Mouse (Mus musculus): ENCODE measurements around the gene Tmem43. TPM values are rescaled to one million over a fixed set of nuclear protein-coding genes. Genes with fewer than 3 reads are reported as not detected.

The Tmem43 gene
- polyA plus RNA-seq (2016; fragmentation: Nextera tagmentation; extraction: Ambion mirVana): 60.8 and 68.8 TPM in 2 replicates

DNA sequence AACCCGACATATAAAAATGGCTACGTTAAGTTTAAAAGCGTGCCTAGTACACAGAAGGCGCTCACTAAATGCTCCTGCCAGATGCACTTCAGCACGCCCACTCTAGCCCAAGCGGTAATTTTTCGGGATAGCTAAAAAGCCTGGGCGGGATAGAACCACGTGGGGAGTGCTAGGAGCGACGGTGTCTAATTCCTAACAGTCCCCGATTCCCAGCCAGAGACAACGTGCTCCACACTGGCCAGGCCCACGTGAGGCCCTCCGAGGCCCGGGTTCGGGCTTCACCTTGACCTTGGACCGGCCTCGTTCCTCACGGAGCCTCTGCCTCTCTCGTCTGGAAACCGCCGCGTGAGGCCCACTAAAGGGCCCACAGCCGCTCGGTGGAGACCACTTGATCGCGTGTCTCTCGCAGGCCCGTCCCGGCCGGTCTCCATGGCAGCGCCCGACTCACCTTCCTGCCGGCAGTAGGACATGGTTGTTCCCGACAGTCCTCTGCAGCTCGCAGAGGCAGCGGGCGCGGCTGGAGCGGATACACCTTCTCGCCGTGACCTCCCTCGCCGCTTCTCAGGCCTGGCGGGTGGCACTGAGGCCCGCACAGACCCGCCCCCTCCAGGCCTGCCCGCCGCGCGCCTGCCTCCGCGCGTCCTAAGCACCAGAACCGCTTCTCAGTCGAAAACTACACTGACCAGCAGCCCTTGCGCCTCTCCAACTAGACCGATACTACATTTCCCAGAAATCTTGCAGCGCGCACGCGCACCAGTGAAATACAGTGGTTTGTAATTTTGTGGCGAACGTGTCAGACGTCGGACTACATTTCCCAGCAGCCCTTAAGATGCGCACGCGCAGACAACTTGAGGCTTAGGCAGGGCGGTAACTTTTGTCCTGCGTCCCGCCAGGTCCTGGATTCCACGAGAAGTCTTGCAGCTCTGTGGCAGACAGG is at the start of gene Tmem43, which contains the start of gene Chchd4:
Gene Tmem43, plus strand, starts transcription at position 836 of the 937 bp plus-strand sequence.
Gene Chchd4, minus strand, starts transcription at position 679 of the 937 bp plus-strand sequence.
- peak; percentile 97 for ATAC-seq (ENCODE audit: low FRiP score)
- under 1% methylated on average over 74 of the region's 74 CpGs for WGBS
- Histone ChIP-seq H3K4me1 (peaks cover 32% of the 10 kb centered on the region), H3K9ac (peak within 1 kb of the TSS; percentile 81), H3K4me2 (peak within 1 kb of the TSS; percentile 89), H3K4me3 (replicated peaks) (peak within 1 kb of the TSS; percentile 78), H3K27me3 (no peaks in the 10 kb centered on the region), H3K9me3 (no peaks in the 10 kb centered on the region), H3K27ac (peak within 1 kb of the TSS; percentile 66), H3K36me3 (replicated peaks) (peaks cover 23% of the 10 kb centered on the region)

DNA sequence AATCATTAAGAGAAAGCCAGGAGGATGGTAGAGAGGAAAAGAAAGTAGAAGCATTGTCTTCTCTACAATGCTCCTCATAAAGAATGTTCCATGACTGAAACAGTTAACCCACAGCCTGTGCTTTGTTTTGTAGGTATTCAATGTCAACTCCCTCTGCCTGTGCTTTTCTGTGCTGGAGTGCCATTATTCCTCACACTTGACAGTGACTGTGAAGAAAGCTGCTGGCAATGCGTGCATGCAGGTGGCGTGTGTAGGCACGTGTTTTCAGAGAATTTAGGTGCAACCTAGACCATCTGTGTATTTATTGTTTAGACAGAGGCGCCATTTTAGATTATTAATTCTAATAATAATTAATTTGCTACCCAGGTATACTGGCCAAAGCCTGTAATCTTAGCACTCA is 49.4 kb upstream of the Tmem43 start:
- H3K36me3 ChIP-seq (replicated peaks): no peaks in the 10 kb centered on the region
- peaks cover 27% of the 10 kb centered on the region for H3K27me3 ChIP-seq
- no peak overlapping the region for H3K27ac ChIP-seq
- H3K4me2 ChIP-seq: no peak overlapping the region
- no peaks in the 10 kb centered on the region for H3K4me1 ChIP-seq
- ATAC-seq (ENCODE audit: low FRiP score): no peak
- H3K9me3 ChIP-seq: no peaks in the 10 kb centered on the region
- WGBS: 48% methylated on average over 4 of the region's 4 CpGs
- H3K4me3 ChIP-seq (replicated peaks): no peak overlapping the region
- no peak overlapping the region for H3K9ac ChIP-seq

DNA sequence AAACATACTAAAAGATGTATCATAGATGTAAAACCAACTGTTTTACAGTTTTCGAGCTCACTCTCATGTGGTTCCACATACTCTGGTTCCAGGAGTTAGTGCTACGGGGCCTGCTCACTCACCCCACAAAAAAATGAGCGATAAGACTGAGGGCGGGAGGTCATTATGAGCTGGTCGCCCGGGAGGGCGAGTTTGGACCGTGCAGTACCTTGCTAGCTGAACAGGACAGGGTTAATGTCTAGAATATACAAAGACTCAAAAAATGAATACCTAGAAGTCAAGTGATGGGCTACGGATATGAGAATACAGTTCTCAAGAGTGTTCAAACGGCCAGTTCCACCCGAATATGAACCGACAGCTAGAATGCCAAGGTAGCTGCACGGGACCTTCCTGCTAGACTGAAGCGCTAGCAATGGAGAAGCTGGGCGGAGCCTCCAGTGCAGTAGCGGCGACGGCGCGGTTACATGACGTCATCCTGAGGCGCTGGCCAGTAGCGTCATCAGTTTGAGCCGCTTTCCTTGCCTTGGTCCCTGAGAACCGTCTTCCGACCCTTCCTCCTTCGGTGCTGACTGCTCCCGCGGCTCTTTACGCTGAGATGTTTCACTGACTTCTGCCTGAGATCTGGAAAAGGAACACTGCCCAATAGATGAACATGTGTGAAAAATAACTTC is 32.9 kb upstream of the Tmem43 start:
- Histone ChIP-seq H3K9me3 (no peaks in the 10 kb centered on the region), H3K27ac (0 out of 2 replicates have a peak overlapping the region, but pooled peaks have one; percentile 27), H3K4me3 (replicated peaks) (peak overlapping the region; percentile 58), H3K4me2 (peak overlapping the region; percentile 72), H3K4me1 (peaks cover 7% of the 10 kb centered on the region), H3K9ac (peak overlapping the region; percentile 70), H3K36me3 (replicated peaks) (no peaks in the 10 kb centered on the region), H3K27me3 (peaks cover 30% of the 10 kb centered on the region)
- 2% methylated on average over 30 of the region's 30 CpGs for WGBS
- ATAC-seq (ENCODE audit: low FRiP score): peak; percentile 95

DNA sequence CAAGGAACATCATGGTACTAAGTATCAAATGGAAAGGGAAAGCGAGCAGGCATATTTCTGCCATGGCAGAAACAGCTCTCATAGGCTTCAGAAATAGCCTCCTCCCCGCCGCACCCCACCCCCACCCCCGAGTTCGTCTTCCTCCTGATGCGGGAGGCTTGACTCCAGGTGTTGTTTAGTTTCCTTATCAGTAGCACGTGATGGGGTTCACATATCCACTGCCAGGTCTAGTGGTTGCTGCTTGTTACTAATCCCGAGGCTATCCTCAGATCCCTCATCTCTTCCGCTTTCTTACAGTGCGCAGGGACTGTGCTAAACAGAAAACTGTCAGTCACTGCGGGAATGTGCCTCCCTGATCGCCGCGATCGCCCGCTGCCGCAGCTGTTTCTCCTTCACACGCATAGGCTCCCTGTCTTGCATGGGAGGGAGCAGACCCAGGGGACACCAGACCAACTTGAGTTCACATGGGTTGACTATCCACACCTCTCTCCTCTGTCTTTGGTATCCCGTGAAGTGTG is 32.3 kb upstream of the Tmem43 start:
- H3K36me3 ChIP-seq (replicated peaks): no peaks in the 10 kb centered on the region
- 0 out of 2 replicates have a peak overlapping the region, but pooled peaks have one; percentile 27 for H3K27ac ChIP-seq
- peak overlapping the region; percentile 70 for H3K9ac ChIP-seq
- ATAC-seq (ENCODE audit: low FRiP score): peak; percentile 67
- 6% methylated on average over 19 of the region's 19 CpGs for WGBS
- H3K27me3 ChIP-seq: peaks cover 24% of the 10 kb centered on the region
- peaks cover 7% of the 10 kb centered on the region for H3K4me1 ChIP-seq
- H3K4me3 ChIP-seq (replicated peaks): peak overlapping the region; percentile 58
- no peaks in the 10 kb centered on the region for H3K9me3 ChIP-seq
- peak overlapping the region; percentile 72 for H3K4me2 ChIP-seq

DNA sequence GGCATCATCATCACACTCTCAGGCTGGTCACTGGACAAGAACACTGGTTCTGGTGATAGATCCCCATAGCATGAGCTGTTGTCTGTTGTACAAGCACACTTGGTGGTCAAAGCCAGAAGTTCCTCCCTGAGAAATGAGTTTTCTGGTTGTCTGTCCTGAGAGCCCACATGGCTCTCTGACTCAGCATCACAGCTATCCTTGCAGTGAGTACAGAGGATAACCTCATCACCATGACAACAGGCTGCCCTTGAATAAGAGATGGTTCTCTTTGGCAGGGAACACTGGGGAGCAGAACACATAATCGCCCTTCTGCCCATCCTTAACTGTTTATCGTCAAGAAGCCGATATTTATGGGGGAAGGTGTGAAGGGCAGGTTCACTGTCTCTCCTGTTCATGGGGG is 28.2 kb upstream of the Tmem43 start:
- Histone ChIP-seq H3K9ac (no peak overlapping the region), H3K4me3 (replicated peaks) (no peak overlapping the region), H3K36me3 (replicated peaks) (no peaks in the 10 kb centered on the region), H3K4me2 (no peak overlapping the region), H3K4me1 (peaks cover 7% of the 10 kb centered on the region), H3K9me3 (no peaks in the 10 kb centered on the region), H3K27me3 (peaks cover 16% of the 10 kb centered on the region), H3K27ac (no peak overlapping the region)
- 85% methylated on average over 3 of the region's 3 CpGs for WGBS
- no peak for ATAC-seq (ENCODE audit: low FRiP score)

DNA sequence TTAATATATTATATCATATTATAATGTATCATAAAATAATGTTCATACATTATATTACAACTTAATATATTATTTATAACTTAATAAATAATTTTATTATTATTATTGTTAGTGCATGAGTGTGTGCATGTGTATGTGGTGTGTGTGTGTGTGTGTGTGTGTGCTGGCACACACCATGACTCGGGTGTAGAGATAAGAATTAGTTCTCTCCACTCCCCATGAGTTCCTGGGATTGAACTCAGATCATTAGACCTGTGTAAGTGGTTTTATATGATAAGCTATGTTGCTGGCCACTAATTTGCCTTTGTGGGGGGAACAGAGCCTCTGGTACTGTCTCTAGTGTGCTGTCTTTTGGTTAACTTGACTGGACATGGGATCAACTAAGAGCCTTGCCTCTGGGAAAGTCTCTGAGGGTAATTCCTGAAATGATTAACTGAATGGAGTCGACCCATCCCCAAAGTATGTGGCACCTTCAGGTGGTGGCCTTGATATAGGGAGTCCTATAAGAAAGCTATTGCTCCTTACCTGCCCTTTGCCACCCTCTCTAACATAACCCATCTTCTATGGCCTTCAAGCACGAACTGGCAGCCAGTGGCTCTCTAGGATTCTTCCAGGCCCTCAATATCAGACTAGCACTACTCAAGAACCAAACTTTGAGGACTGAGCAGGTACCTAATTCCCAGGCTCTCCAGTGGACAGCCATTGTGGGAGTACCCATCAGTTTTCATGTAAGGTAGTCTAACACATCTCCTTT is 23.9 kb upstream of the Tmem43 start:
- Histone ChIP-seq H3K27ac (no peak overlapping the region), H3K4me3 (replicated peaks) (no peak overlapping the region), H3K4me1 (no peaks in the 10 kb centered on the region; the same call in 1 of the 2 replicates), H3K9ac (no peak overlapping the region), H3K36me3 (replicated peaks) (no peaks in the 10 kb centered on the region), H3K27me3 (peaks cover 16% of the 10 kb centered on the region), H3K4me2 (no peak overlapping the region), H3K9me3 (no peaks in the 10 kb centered on the region)
- no peak for ATAC-seq (ENCODE audit: low FRiP score)
- WGBS: 59% methylated on average over 3 of the region's 3 CpGs

DNA sequence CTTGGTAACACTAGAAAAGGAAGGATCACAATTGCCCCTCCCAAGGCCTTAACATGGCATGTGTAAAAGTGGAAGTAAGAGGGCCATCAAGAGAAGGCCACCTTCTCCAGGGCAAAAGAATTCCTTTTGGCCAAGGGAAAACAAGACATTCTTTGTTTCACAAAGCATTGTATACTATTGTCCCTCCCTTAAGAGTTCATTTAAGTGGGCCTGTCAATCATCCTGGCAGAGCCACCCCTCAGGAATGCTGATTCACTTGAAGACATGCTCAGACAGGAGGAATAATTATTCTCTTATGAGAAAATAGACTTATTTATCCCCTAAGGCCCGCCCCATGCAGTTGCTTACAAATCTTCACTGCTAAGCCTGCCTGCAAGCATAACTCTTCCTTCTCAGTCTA is 21.4 kb upstream of the Tmem43 start:
- peaks cover 8% of the 10 kb centered on the region for H3K27me3 ChIP-seq
- WGBS: 52% methylated on average over 1 of the region's 1 CpGs
- ATAC-seq (ENCODE audit: low FRiP score): no peak

DNA sequence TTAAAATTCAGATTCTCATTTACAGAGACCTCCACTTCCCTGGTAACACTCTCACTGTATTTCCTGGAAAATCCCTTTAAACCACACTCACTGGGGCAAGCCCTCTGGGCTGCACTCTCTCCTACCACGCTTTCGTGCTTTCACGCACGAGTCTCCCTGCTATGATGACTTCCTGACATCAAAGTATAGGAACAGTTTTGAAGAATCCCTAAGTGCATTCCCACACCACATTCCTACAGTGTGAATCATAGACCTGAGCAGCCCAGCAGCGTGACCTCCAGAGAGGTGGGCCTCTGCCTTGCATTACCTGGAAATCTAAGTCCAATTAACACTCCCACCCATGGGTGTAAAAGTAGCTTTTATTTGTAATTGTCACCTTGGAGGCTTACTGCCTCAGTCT is 19.0 kb upstream of the Tmem43 start:
- Histone ChIP-seq H3K4me2 (no peak overlapping the region), H3K27me3 (peaks cover 6% of the 10 kb centered on the region; the same call in 1 of the 2 replicates), H3K9me3 (no peaks in the 10 kb centered on the region), H3K4me3 (replicated peaks) (no peak overlapping the region), H3K4me1 (no peaks in the 10 kb centered on the region; the same call in 1 of the 2 replicates), H3K27ac (no peak overlapping the region), H3K36me3 (replicated peaks) (no peaks in the 10 kb centered on the region), H3K9ac (no peak overlapping the region)
- ATAC-seq (ENCODE audit: low FRiP score): no peak
- 76% methylated on average over 5 of the region's 5 CpGs for WGBS

More for the DNA sequence above, 21.4 kb upstream of the Tmem43 start:
- no peak overlapping the region for H3K4me3 ChIP-seq (replicated peaks)
- H3K4me1 ChIP-seq: no peaks in the 10 kb centered on the region; the same call in 1 of the 2 replicates
- no peak overlapping the region for H3K27ac ChIP-seq
- no peaks in the 10 kb centered on the region for H3K9me3 ChIP-seq
- no peaks in the 10 kb centered on the region for H3K36me3 ChIP-seq (replicated peaks)
- H3K9ac ChIP-seq: no peak overlapping the region
- no peak overlapping the region for H3K4me2 ChIP-seq

DNA sequence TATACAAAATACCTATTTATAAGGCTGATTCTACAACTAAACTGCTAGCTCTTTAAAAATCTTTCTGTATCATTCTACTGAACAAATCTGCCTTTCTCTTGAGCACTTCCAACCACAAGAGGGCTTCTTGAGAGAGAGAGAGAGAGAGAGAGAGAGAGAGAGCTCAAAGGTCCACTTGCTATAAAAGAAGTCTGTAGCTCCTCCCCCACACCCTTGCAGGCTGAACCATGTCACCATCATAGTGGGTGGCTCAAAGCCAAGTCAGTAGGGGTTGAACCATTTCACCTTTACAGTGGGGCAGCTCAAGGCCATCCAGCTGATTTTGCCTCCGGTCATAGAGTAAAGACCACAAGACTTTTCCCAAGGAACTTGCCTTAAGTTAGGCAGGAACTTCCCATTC is 14.0 kb upstream of the Tmem43 start:
- H3K4me3 ChIP-seq (replicated peaks): no peak overlapping the region
- no peaks in the 10 kb centered on the region for H3K9me3 ChIP-seq
- H3K36me3 ChIP-seq (replicated peaks): peaks cover 22% of the 10 kb centered on the region

DNA sequence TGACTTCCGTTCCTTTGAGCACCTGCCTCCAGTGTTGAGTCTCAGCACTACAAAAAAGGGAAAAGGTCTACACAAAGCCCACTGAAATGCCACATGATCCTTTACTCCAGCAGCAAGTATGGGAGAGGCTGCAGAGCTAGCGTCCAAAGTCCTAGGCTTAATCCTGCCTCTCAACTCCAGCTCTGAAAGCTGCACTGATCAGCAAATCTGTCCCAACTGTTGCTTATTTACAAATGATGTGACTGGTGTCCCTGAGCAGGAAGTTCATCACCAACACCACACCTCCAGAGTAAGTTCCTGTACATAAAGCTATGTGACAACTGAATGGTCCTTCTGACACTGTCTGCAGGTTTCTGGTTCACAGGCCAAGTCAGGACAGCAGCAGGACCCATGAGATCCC is 7.7 kb upstream of the Tmem43 start:
- H3K9me3 ChIP-seq: no peaks in the 10 kb centered on the region
- no peak overlapping the region for H3K9ac ChIP-seq
- H3K27me3 ChIP-seq: no peaks in the 10 kb centered on the region
- H3K4me1 ChIP-seq: no peaks in the 10 kb centered on the region
- ATAC-seq (ENCODE audit: low FRiP score): no peak
- no peak overlapping the region for H3K27ac ChIP-seq
- peaks cover 59% of the 10 kb centered on the region for H3K36me3 ChIP-seq (replicated peaks)
- WGBS: 88% methylated on average over 2 of the region's 2 CpGs
- H3K4me2 ChIP-seq: no peak overlapping the region
- H3K4me3 ChIP-seq (replicated peaks): no peak overlapping the region

More for the DNA sequence above, 14.0 kb upstream of the Tmem43 start:
- no peak for ATAC-seq (ENCODE audit: low FRiP score)
- WGBS: 96% methylated on average over 1 of the region's 1 CpGs
- Histone ChIP-seq H3K9ac (no peak overlapping the region), H3K27ac (no peak overlapping the region), H3K4me2 (no peak overlapping the region), H3K27me3 (no peaks in the 10 kb centered on the region), H3K4me1 (no peaks in the 10 kb centered on the region)

DNA sequence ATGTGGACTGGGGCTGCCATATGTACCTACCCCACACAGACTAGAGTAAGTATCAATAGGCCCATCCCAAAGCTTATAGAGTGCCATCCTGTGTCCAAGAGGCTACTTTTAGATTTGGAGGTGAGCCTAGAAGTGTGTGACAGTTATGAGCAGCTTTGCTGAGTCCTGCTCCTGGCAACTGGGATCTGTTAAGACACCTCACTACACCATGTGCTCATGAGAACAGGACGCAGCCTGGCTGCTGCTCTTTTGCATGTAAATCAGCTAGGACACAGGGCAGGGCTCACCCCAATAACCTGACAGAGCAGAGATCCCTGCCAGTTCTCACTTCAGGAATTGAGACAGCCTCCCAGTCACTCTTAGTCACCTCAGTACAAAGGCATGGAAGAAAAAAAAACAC is 6.4 kb upstream of the Tmem43 start:
- no peaks in the 10 kb centered on the region for H3K9me3 ChIP-seq
- no peak overlapping the region for H3K27ac ChIP-seq
- H3K4me2 ChIP-seq: no peak overlapping the region
- 71% methylated on average over 1 of the region's 1 CpGs for WGBS
- no peak overlapping the region for H3K9ac ChIP-seq
- no peak for ATAC-seq (ENCODE audit: low FRiP score)
- no peak overlapping the region for H3K4me3 ChIP-seq (replicated peaks)
- no peaks in the 10 kb centered on the region for H3K27me3 ChIP-seq
- H3K36me3 ChIP-seq (replicated peaks): peaks cover 59% of the 10 kb centered on the region
- H3K4me1 ChIP-seq: peaks cover 7% of the 10 kb centered on the region
